In genomic region chr16:28444993-28445799, GRCm38 (mm10) we compare ENCODE assay signal across 8 mouse cellular contexts.
DNase-seq lines count a peak whose midpoint lies in the region; ATAC-seq and TF ChIP-seq lines count a peak whose summit lies in the region.

No protein-coding gene starts in this region.

- DNase-seq in adrenal gland, adult (ENCODE audit: inconsistent age in 2 of 2, low spot score in 1 of 2): peak; percentile 12 to 66
- no peak for DNase-seq in adrenal gland, adult 8-10 months
- peak; percentile 23 for DNase-seq in ES-CJ7 (ENCODE audit: low read depth, low spot score)
- DNase-seq in heart, postnatal 0 days (ENCODE audit: low spot score): peak; percentile 8
- peak; percentile 66 for DNase-seq in limb, embryonic 10.5 days (ENCODE audit: low spot score)
- DNase-seq in neural tube, embryonic 10.5 days (ENCODE audit: extremely low spot score, low spot score): peak; percentile 63

- H3K9me3 ChIP-seq in heart, postnatal 0 days (replicated peaks; ENCODE audit: control insufficient read depth, low read length): no peaks in the 10 kb centered on the region
- H3K9me3 ChIP-seq in limb, embryonic 10.5 days (replicated peaks): no peaks in the 10 kb centered on the region

- WGBS in heart, postnatal 0 days: 1% methylated on average over 46 of the region's 51 CpGs
- under 1% methylated on average over 51 of the region's 51 CpGs for WGBS in limb, embryonic 10.5 days

- no peak for TF ChIP-seq EP300 in heart, postnatal 0 days (IDR thresholded peaks at IDR 0.05; ENCODE audit: low read depth)

- peak overlapping the region; percentile 100 for H3K4me2 ChIP-seq in heart, postnatal 0 days (ENCODE audit: low read depth, low read length)

- H3K27ac ChIP-seq in heart, postnatal 0 days (ENCODE audit: low read depth): no peak overlapping the region
- no peak overlapping the region for H3K27ac ChIP-seq in limb, embryonic 10.5 days

- H3K36me3 ChIP-seq in heart, postnatal 0 days (replicated peaks; ENCODE audit: control insufficient read depth, insufficient read depth, low read length): no peaks in the 10 kb centered on the region
- H3K36me3 ChIP-seq in limb, embryonic 10.5 days: no peaks in the 10 kb centered on the region

- H3K9ac ChIP-seq in heart, postnatal 0 days (replicated peaks; ENCODE audit: low read depth, low read length): no peak overlapping the region

- H3K4me1 ChIP-seq in heart, postnatal 0 days (ENCODE audit: control insufficient read depth, insufficient read depth): peaks cover 3% of the 10 kb centered on the region; the same call in 1 of the 2 replicates
- peaks cover 27% of the 10 kb centered on the region for H3K4me1 ChIP-seq in limb, embryonic 10.5 days

- peak; percentile 43 for ATAC-seq in common myeloid progenitor, adult 5-6 weeks (replicated peaks; ENCODE audit: low read depth, poor library complexity, severe bottlenecking)
- peak; percentile 41; the same call in 1 of the 2 replicates for ATAC-seq in heart, postnatal 0 days (ENCODE audit: insufficient read depth, low read depth)
- ATAC-seq in monocyte, adult 5-6 weeks (replicated peaks; ENCODE audit: insufficient number of reproducible peaks, low FRiP score, low TSS enrichment, poor library complexity, severe bottlenecking): no peak

- H3K27me3 ChIP-seq in heart, postnatal 0 days (ENCODE audit: control insufficient read depth, insufficient read depth, low read length): peaks cover 55% of the 10 kb centered on the region
- peaks cover 78% of the 10 kb centered on the region for H3K27me3 ChIP-seq in limb, embryonic 10.5 days (ENCODE audit: low read depth, poor library complexity, severe bottlenecking)

- no peak for TF ChIP-seq CTCF in heart, postnatal 0 days (IDR thresholded peaks at IDR 0.05; ENCODE audit: low read depth)

- H3K4me3 ChIP-seq in heart, postnatal 0 days (ENCODE audit: low read depth, low read length): peak overlapping the region; percentile 74
- peak overlapping the region; percentile 74 for H3K4me3 ChIP-seq in limb, embryonic 10.5 days
